Mouse (Mus musculus) embryonic fibroblast, embryonic 13.5 days (primary cell): ENCODE results near the gene Togaram2.

Experiments
- CTCF ChIP-seq: IDR thresholded peaks from 2 replicates; pipeline ENCODE4 v1.5.1; 2011; ENCODE audit warnings: mild to moderate bottlenecking, control low read depth, low read length, moderate library complexity, borderline replicate concordance; ENCODE audit not compliant: insufficient read depth
- POLR2A ChIP-seq: IDR thresholded peaks from 2 replicates; pipeline ENCODE4 v1.6.1; 2011; ENCODE audit warnings: low read depth, mild to moderate bottlenecking, control low read depth, low read length, moderate library complexity

DNA sequence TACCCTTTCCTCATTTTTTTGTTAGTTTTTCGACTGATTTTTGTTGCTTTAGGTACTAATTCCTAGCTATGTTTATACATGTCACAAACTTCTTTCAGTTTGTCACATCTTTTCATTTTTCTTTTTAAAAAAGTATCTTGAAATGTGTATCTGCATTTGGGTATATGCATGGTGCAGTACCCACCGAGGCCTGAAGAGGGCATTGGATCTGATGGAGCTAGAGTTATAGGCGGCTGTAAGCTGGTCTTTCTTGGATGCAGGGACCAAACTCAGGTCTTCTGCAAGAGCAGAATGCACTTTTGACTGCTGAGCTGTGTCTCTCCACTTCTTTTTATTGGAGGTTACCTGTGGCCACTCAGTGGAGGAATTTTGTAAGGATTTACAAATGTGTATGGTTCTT lies 105.6 kb downstream of the Togaram2 start:
- no peak for TF ChIP-seq CTCF
- no peak for TF ChIP-seq POLR2A
